Mouse (Mus musculus): ENCODE data around the gene Gm20920. TPM values are rescaled to one million over a fixed set of nuclear protein-coding genes. Genes with fewer than 3 reads are reported as not detected.
"Not testable (repeated sequence)": the region's sequence is repeated elsewhere in the genome, so short reads cannot be mapped to it uniquely, and the experiment has no call there.

Gene Gm20920
- not detected in 2 replicates for polyA plus RNA-seq (2014; fragmentation: Nextera tagmentation; extraction: Ambion mirVana)

DNA sequence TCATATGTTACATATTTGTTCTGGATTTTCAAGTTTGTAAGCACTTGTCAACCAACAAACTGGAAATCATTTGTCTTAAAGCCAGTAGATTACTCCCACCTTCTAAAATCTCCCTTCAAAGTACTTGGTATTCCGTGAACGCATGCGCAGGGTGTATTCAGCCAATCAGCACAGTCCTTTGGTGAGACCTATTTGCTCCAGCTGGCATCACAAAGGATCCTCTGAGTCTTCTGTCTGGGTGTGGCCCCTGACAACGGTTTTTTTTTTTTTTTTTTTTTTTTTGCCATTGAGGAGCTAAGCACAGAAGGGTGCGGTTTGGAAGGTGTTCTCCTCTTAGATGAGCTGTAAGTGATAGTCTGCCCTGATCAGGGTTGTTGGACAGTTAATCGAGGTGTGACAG lies at the start of gene Gm20920:
Gm20920 (plus strand) TSS at position 301 of the 400 bp plus-strand sequence.
- H3K4me1 ChIP-seq (ENCODE audit: insufficient read depth); DNase-seq; H3K27me3 ChIP-seq (ENCODE audit: insufficient read depth, low read length); H3K27ac ChIP-seq (ENCODE audit: low read depth); H3K4me3 ChIP-seq (ENCODE audit: low read depth, low read length); H3K9ac ChIP-seq; H3K36me3 ChIP-seq (ENCODE audit: insufficient read depth); ATAC-seq (ENCODE audit: insufficient read depth); H3K9me3 ChIP-seq (ENCODE audit: low read depth, low read length); H3K4me2 ChIP-seq: not testable (repeated sequence)
- no CpG with 5 or more reads among the region's 6 CpGs for WGBS
